Mouse (Mus musculus) heart, adult 2 months (tissue): ENCODE measurements around the gene Gm20503. TPM values are rescaled to one million over a fixed set of nuclear protein-coding genes. Genes with fewer than 3 reads are reported as not detected.

ENCODE experiments used
- DNase-seq, 2 experiments: peaks; one replicate each; pipeline ENCODE4 v3.0.0; 2021
- H3K27ac ChIP-seq: fragments of 200-600 bp; 2 replicates; pipeline ENCODE4 v1.8.1; 2022
- H3K27me3 ChIP-seq: fragments of 200-500 bp; 2 replicates; pipeline ENCODE4 v1.6.1; 2012; ENCODE audit warnings: mild to moderate bottlenecking, low read length, inconsistent platforms, mixed read lengths; ENCODE audit not compliant: control insufficient read depth, insufficient read depth
- H3K36me3 ChIP-seq: fragments of 200-500 bp; 2 replicates; pipeline ENCODE4 v1.6.1; 2012; ENCODE audit warnings: low read length, inconsistent platforms; ENCODE audit not compliant: control insufficient read depth, insufficient read depth
- H3K4me1 ChIP-seq: fragments of 200-500 bp; 2 replicates; pipeline ENCODE4 v1.6.1; 2011; ENCODE audit warnings: low read length; ENCODE audit not compliant: control insufficient read depth, insufficient read depth
- H3K4me3 ChIP-seq: fragments of 200-600 bp; 2 replicates; pipeline ENCODE4 v1.8.1; 2022
- H3K79me2 ChIP-seq: fragments of 200-500 bp; replicated peaks from 2 replicates; pipeline ENCODE4 v1.6.1; 2012; ENCODE audit warnings: mild to moderate bottlenecking, inconsistent platforms, low read length, moderate library complexity, mixed read lengths; ENCODE audit not compliant: control insufficient read depth, insufficient read depth
- H3K9ac ChIP-seq: fragments of 200-500 bp; 2 replicates; pipeline ENCODE4 v1.6.1; 2012; ENCODE audit warnings: low read depth, mild to moderate bottlenecking, control low read depth, inconsistent platforms, low read length, mixed read lengths
- CTCF ChIP-seq: fragments of 200-600 bp; IDR thresholded peaks from 2 replicates; pipeline ENCODE4 v1.8.1; 2022; ENCODE audit warnings: antibody characterized with exemption, mild to moderate bottlenecking, moderate library complexity
- EP300 ChIP-seq: fragments of 200-500 bp; IDR thresholded peaks from 2 replicates; pipeline ENCODE4 v1.6.1; 2011; ENCODE audit warnings: low read depth, low read length, control low read depth; ENCODE audit not compliant: insufficient read depth
- POLR2A ChIP-seq: fragments of 200-500 bp; IDR thresholded peaks from 2 replicates; pipeline ENCODE4 v1.6.1; 2011; ENCODE audit warnings: mild to moderate bottlenecking, low read depth, low read length, control low read depth; ENCODE audit not compliant: insufficient read depth
- WGBS: fragments of 180-500 bp; shearing (Covaris S2); methylation state at CpG from one replicate; pipeline ENCODE4 v1.1.7; 2018; 5-methylcytosine and 5-hydroxymethylcytosine counted together
- intact Hi-C: fragments of 180-260 bp; cut with DNase I; formaldehyde crosslinking; loops from one replicate; pipeline ENCODE4 v1.15.1; 2025
- polyA plus RNA-seq: library from polyadenylated mRNA; depleted of rRNA; stranded (reverse); fragments of >200 nt; gene quantifications from 2 replicates; pipeline ENCODE4 v1.2.3, GENCODE M21; 2012
- total RNA-seq, 2 experiments: library from RNA; stranded (reverse); gene quantifications; 2 replicates each; pipeline ENCODE4 v1.2.3; 2021

Gm20503 gene
- total and polyA plus RNA-seq, 3 experiments: 5.7 TPM; not detected in 1

GRCm38 (mm10) chr4:59043074-59043473 is 40.1 kb downstream of the Gm20503 start:
- Histone ChIP-seq H3K36me3 (no peaks in the 10 kb centered on the region), H3K9ac (no peak overlapping the region), H3K27me3 (no peaks in the 10 kb centered on the region), H3K4me1 (no peaks in the 10 kb centered on the region), H3K4me3 (no peak overlapping the region), H3K27ac (no peak overlapping the region), H3K79me2 (no peaks in the 10 kb centered on the region; the same call in 1 of the 2 replicates)
- intact Hi-C loops: no loop called here
- 92% methylated on average over 5 of the region's 5 CpGs for WGBS
- no peak for DNase-seq
- TF ChIP-seq CTCF: no peak
- no peak for TF ChIP-seq EP300
- no peak for TF ChIP-seq POLR2A

DNA sequence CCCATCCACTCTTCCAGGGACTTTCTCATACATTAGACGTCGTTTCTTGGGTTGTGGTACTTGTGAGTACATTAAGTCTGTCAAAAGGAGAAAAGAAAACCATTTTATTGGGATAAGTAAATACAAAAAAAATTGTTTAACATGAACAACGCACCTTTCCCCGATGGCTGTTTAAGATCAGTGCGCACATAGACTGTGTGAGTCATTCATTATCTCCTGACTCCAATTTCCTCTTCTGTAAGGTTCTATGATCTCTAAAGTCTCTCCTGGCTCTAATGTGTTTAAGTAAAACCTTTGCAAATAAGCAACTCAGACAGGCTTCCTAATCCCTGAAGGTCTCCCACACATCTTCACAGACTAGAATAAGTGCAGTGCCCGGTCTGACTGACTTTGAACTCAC is 40.9 kb downstream of the Gm20503 start:
- Histone ChIP-seq H3K27ac (no peak overlapping the region), H3K4me3 (no peak overlapping the region), H3K79me2 (no peaks in the 10 kb centered on the region; the same call in 1 of the 2 replicates), H3K9ac (no peak overlapping the region), H3K4me1 (no peaks in the 10 kb centered on the region), H3K27me3 (no peaks in the 10 kb centered on the region), H3K36me3 (no peaks in the 10 kb centered on the region)
- intact Hi-C loops: no loop called here
- WGBS: 83% methylated on average over 6 of the region's 6 CpGs
- TF ChIP-seq EP300 (no peak), CTCF (no peak), POLR2A (no peak)
- no peak for DNase-seq

GRCm38 (mm10) chr4:59047222-59047621 is 44.2 kb downstream of the Gm20503 start:
- Histone ChIP-seq H3K4me3 (no peak overlapping the region), H3K4me1 (no peaks in the 10 kb centered on the region), H3K27ac (no peak overlapping the region), H3K36me3 (no peaks in the 10 kb centered on the region), H3K9ac (no peak overlapping the region), H3K79me2 (no peaks in the 10 kb centered on the region), H3K27me3 (no peaks in the 10 kb centered on the region)
- DNase-seq: no peak
- TF ChIP-seq CTCF (no peak), POLR2A (no peak), EP300 (no peak)
- WGBS: 48% methylated on average over 3 of the region's 3 CpGs
- intact Hi-C loops: no loop called here

DNA sequence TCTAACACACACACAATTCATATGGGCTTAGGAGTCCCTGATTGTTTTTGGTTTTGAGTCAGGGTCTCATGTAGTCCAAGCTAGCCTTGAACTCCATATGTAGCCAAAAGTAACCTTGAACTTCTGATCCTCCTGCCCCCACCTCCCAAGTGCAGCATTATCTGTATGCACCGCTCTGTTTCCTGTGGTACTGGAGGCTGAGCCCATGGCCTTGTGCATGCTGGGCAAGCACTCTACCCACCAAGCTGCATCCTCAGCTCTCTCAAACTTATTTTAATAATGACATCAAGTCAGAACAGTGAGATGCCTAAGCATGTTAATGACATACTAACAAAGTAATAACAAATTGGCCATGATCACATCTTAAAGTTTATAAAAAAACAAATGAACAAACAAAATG is 48.1 kb downstream of the Gm20503 start:
- TF ChIP-seq CTCF: no peak
- no peaks in the 10 kb centered on the region for H3K36me3 ChIP-seq
- H3K4me3 ChIP-seq: no peak overlapping the region
- no peak for DNase-seq
- H3K79me2 ChIP-seq: no peaks in the 10 kb centered on the region
- WGBS: 83% methylated on average over 1 of the region's 1 CpGs
- intact Hi-C loops: no loop called here
- H3K27ac ChIP-seq: no peak overlapping the region
- H3K27me3 ChIP-seq: no peaks in the 10 kb centered on the region
- H3K4me1 ChIP-seq: no peaks in the 10 kb centered on the region
- no peak overlapping the region for H3K9ac ChIP-seq

GRCm38 (mm10) chr4:59057929-59058328 is 54.9 kb downstream of the Gm20503 start:
- TF ChIP-seq CTCF (no peak), EP300 (no peak), POLR2A (no peak)
- no peak overlapping the region for H3K4me3 ChIP-seq
- H3K27ac ChIP-seq: no peak overlapping the region
- intact Hi-C loops: no loop called here
- H3K79me2 ChIP-seq: no peaks in the 10 kb centered on the region
- H3K27me3 ChIP-seq: no peaks in the 10 kb centered on the region
- 83% methylated on average over 3 of the region's 3 CpGs for WGBS
- no peaks in the 10 kb centered on the region for H3K4me1 ChIP-seq
- DNase-seq: no peak
- H3K9ac ChIP-seq: no peak overlapping the region
- H3K36me3 ChIP-seq: no peaks in the 10 kb centered on the region

DNA sequence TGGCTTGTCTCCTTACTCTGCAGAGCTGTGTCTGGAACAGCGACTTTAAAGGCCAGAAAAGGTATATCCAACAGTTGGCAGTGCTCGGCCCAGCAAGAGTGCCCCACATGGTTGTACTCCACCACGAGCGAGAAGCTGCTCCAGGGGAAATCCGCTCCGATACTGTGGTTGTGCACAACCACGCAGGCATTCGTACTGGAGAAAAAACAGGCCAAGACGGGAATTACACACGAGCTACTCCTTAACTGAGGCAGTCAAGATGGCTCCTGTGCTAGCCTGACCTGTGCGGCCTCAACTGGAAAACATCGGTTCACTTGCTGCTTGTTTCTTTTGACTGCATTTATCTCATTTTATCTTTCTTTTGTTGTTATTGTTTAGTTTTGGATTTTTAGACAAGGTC is 59.5 kb downstream of the Gm20503 start:
- no peak for TF ChIP-seq POLR2A
- TF ChIP-seq CTCF: no peak
- no peak for TF ChIP-seq EP300
- intact Hi-C loops: no loop called here
- no peaks in the 10 kb centered on the region for H3K27me3 ChIP-seq
- H3K27ac ChIP-seq: no peak overlapping the region
- H3K79me2 ChIP-seq: no peaks in the 10 kb centered on the region
- DNase-seq: no peak
- no peak overlapping the region for H3K9ac ChIP-seq
- H3K4me3 ChIP-seq: no peak overlapping the region
- no peaks in the 10 kb centered on the region for H3K4me1 ChIP-seq
- whole genome bisulfite sequencing: 83% methylated on average over 12 of the region's 12 CpGs
- H3K36me3 ChIP-seq: no peaks in the 10 kb centered on the region

DNA sequence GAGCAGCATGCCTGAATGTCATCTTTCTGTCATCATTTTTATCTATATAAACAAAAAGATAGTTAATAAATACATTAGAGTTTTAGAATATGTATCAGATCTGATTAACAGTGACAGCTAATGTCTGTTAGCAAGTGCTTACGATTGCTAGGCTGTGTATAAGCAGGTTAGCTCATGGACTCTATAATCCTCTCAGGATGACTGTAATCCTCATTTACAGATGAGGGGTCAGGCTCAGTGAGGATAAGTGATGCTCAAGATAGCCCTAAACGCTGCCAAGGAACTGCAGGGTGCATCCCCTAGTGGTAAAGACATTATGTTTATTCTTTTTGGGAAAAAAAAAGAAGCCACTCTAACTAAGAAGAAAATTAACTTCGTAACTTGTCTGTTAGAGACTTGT is 66.3 kb downstream of the Gm20503 start:
- H3K79me2 ChIP-seq: no peaks in the 10 kb centered on the region
- TF ChIP-seq CTCF (no peak), EP300 (no peak), POLR2A (no peak)
- H3K27me3 ChIP-seq: no peaks in the 10 kb centered on the region
- no peak for DNase-seq
- intact Hi-C loops: no loop called here
- no peak overlapping the region for H3K4me3 ChIP-seq
- H3K4me1 ChIP-seq: no peaks in the 10 kb centered on the region
- H3K36me3 ChIP-seq: no peaks in the 10 kb centered on the region
- 57% methylated on average over 3 of the region's 3 CpGs for WGBS
- H3K9ac ChIP-seq: no peak overlapping the region
- H3K27ac ChIP-seq: no peak overlapping the region
